Mouse (Mus musculus): ENCODE measurements at regions not wholly inside any gene's neighbourhood (a gene's known extent, or its start where the extent isn't known, plus 50 kb on each side); places are given as distances from the start of the nearest gene placed in this dataset.
"Not testable (repeated sequence)": the region's sequence is repeated elsewhere in the genome, so short reads cannot be mapped to it uniquely, and the experiment has no call there.

GRCm38 (mm10) chr19:35126594-35127051, 204.5 kb downstream of the Kif20b start:
- H3K36me3 ChIP-seq (ENCODE audit: control insufficient read depth, insufficient read depth, low read length), result no peaks in the 10 kb centered on the region
- 58% methylated on average over 12 of the region's 12 CpGs for WGBS
- H3K4me3 ChIP-seq (ENCODE audit: low read depth, low read length), result peak overlapping the region; percentile 47; the same call in 1 of the 2 replicates
- TF ChIP-seq POLR2A (IDR thresholded peaks at IDR 0.05; ENCODE audit: low read depth, low read length), result no peak
- H3K27ac ChIP-seq (ENCODE audit: insufficient read depth, low read depth, low read length), result no peak overlapping the region
- no peaks in the 10 kb centered on the region for H3K27me3 ChIP-seq (ENCODE audit: control insufficient read depth, insufficient read depth, low read length)
- H3K4me1 ChIP-seq (ENCODE audit: control insufficient read depth, insufficient read depth, insufficient read length, low read length), result no peaks in the 10 kb centered on the region

DNA sequence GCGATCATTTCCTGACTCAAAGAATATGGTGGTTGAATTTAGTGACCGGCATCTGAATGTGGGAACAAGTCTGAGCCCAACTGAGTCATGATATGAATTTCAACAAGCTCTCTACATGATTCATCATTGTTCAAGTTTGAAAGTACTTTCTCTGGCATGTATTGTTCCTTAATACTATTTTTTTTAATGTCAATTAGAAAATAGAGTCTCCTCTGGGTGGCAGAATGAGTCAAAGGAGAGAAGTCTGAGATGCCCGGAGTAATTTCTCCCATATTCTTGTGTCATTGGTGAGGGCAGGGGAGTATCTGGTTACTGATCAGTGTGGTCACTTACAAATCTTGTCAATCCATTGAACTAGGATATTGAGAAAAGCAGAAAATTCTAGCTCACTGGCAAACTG, 205.9 kb downstream of the Kif20b start:
- TF ChIP-seq CTCF (IDR thresholded peaks at IDR 0.05; ENCODE audit: extremely low read depth, insufficient read length, insufficient replicate concordance, low read depth, low read length) (no peak), POLR2A (IDR thresholded peaks at IDR 0.05; ENCODE audit: low read depth, low read length) (no peak)
- no peak overlapping the region for H3K27ac ChIP-seq (ENCODE audit: insufficient read depth, low read depth, low read length)
- no peaks in the 10 kb centered on the region for H3K4me1 ChIP-seq (ENCODE audit: control insufficient read depth, insufficient read depth, insufficient read length, low read length)
- H3K36me3 ChIP-seq (ENCODE audit: control insufficient read depth, insufficient read depth, low read length), result no peaks in the 10 kb centered on the region
- H3K27me3 ChIP-seq (ENCODE audit: control insufficient read depth, insufficient read depth, low read length), result no peaks in the 10 kb centered on the region
- WGBS, result 82% methylated on average over 3 of the region's 3 CpGs
- H3K4me3 ChIP-seq (ENCODE audit: low read depth, low read length), result no peak overlapping the region

- no peak overlapping the region for H3K4me3 ChIP-seq (ENCODE audit: low read depth, low read length)
- no peak overlapping the region for H3K27ac ChIP-seq (ENCODE audit: insufficient read depth, low read depth, low read length)
- no peaks in the 10 kb centered on the region for H3K27me3 ChIP-seq (ENCODE audit: control insufficient read depth, insufficient read depth, low read length)
- H3K36me3 ChIP-seq (ENCODE audit: control insufficient read depth, insufficient read depth, low read length), result no peaks in the 10 kb centered on the region
- TF ChIP-seq CTCF (IDR thresholded peaks at IDR 0.05; ENCODE audit: extremely low read depth, insufficient read length, insufficient replicate concordance, low read depth, low read length) (no peak), POLR2A (IDR thresholded peaks at IDR 0.05; ENCODE audit: low read depth, low read length) (no peak)
- H3K4me1 ChIP-seq (ENCODE audit: control insufficient read depth, insufficient read depth, insufficient read length, low read length), result no peaks in the 10 kb centered on the region
Observed at GRCm38 (mm10) chr19:35143131-35143530, 221.0 kb downstream of the Kif20b start.

DNA sequence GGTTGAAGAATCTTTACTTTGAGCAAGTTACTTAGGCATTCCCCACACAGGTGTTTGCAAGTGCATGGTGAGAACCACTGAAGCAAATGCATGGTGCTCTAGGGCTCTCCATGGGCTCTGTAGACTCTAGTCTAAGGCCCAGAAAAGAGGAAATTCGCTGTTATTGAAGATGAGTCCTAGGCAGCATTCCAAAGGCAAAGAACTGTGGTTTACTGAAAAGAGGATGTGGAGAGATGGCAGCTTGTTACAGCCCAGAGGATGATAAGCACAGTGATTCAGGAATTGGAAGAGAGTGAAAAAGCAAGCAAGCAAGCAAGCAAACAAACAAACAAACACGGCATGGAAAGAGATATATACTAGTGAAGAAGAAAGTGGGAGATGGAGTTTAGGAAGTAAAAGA, 221.6 kb downstream of the Kif20b start:
- Histone ChIP-seq H3K4me3 (ENCODE audit: low read depth, low read length) (no peak overlapping the region), H3K27me3 (ENCODE audit: control insufficient read depth, insufficient read depth, low read length) (no peaks in the 10 kb centered on the region), H3K27ac (ENCODE audit: insufficient read depth, low read depth, low read length) (no peak overlapping the region), H3K4me1 (ENCODE audit: control insufficient read depth, insufficient read depth, insufficient read length, low read length) (no peaks in the 10 kb centered on the region), H3K36me3 (ENCODE audit: control insufficient read depth, insufficient read depth, low read length) (no peaks in the 10 kb centered on the region)
- WGBS, result 78% methylated on average over 2 of the region's 2 CpGs
- no peak for TF ChIP-seq POLR2A (IDR thresholded peaks at IDR 0.05; ENCODE audit: low read depth, low read length)
- no peak for TF ChIP-seq CTCF (IDR thresholded peaks at IDR 0.05; ENCODE audit: extremely low read depth, insufficient read length, insufficient replicate concordance, low read depth, low read length)

DNA sequence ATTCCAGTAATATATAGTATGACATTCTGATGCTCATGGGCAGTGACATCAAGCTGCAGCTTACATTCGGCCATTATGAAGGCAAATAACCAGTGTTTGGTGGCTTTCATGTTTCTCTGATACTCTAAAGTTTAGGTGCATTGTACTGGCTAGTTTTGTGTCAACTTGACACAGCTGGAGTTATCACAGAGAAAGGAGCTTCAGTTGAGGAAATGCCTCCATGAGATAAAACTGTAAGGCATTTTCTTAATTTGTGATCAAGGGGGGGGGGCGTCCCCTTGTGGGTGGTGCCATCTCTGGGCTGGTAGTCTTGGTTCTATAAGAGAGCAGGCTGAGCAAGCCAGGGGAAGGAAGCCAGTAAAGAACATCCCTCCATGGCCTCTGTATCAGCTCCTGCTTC, 227.3 kb downstream of the Kif20b start:
- H3K4me1 ChIP-seq (ENCODE audit: control insufficient read depth, insufficient read depth, insufficient read length, low read length); H3K27ac ChIP-seq (ENCODE audit: insufficient read depth, low read depth, low read length); H3K4me3 ChIP-seq (ENCODE audit: low read depth, low read length); H3K27me3 ChIP-seq (ENCODE audit: control insufficient read depth, insufficient read depth, low read length); H3K36me3 ChIP-seq (ENCODE audit: control insufficient read depth, insufficient read depth, low read length): not testable (repeated sequence)
- WGBS, result 77% methylated on average over 2 of the region's 2 CpGs

- peak overlapping the region; percentile 72 for H3K27ac ChIP-seq (ENCODE audit: insufficient read depth, low read depth, low read length)
- 27% methylated on average over 6 of the region's 6 CpGs for WGBS
- no peaks in the 10 kb centered on the region for H3K36me3 ChIP-seq (ENCODE audit: control insufficient read depth, insufficient read depth, low read length)
- no peak for TF ChIP-seq POLR2A (IDR thresholded peaks at IDR 0.05; ENCODE audit: low read depth, low read length)
- TF ChIP-seq CTCF (IDR thresholded peaks at IDR 0.05; ENCODE audit: extremely low read depth, insufficient read length, insufficient replicate concordance, low read depth, low read length), result no peak
- H3K4me1 ChIP-seq (ENCODE audit: control insufficient read depth, insufficient read depth, insufficient read length, low read length), result peaks cover 9% of the 10 kb centered on the region; the same call in 1 of the 2 replicates
- H3K27me3 ChIP-seq (ENCODE audit: control insufficient read depth, insufficient read depth, low read length), result no peaks in the 10 kb centered on the region
- no peak overlapping the region for H3K4me3 ChIP-seq (ENCODE audit: low read depth, low read length)
Observed at GRCm38 (mm10) chr19:35150780-35151725, 228.9 kb downstream of the Kif20b start.

DNA sequence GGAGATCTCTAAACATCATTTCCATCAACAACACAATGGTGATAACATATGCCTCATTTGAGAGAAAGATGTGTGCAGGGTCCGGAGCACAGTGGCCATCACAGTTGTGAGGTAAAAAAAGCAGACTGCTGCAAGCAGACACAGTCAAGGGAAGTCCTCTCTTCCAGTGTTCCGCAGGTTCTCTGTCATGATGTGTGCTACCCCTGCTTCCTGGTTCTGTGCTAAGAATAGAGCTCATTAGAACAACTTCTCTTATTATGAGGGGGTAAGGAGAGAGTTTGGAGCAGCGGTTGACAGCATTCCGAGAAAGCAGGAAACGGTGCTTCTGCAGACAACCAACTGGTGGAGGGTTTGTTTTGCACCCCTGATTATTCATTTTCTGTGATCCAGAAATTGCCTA, 229.7 kb downstream of the Kif20b start:
- Histone ChIP-seq H3K4me3 (ENCODE audit: low read depth, low read length) (no peak overlapping the region), H3K4me1 (ENCODE audit: control insufficient read depth, insufficient read depth, insufficient read length, low read length) (peaks cover 9% of the 10 kb centered on the region; the same call in 1 of the 2 replicates), H3K27ac (ENCODE audit: insufficient read depth, low read depth, low read length) (no peak overlapping the region), H3K27me3 (ENCODE audit: control insufficient read depth, insufficient read depth, low read length) (no peaks in the 10 kb centered on the region), H3K36me3 (ENCODE audit: control insufficient read depth, insufficient read depth, low read length) (no peaks in the 10 kb centered on the region)
- 62% methylated on average over 5 of the region's 5 CpGs for WGBS
- no peak for TF ChIP-seq CTCF (IDR thresholded peaks at IDR 0.05; ENCODE audit: extremely low read depth, insufficient read length, insufficient replicate concordance, low read depth, low read length)
- TF ChIP-seq POLR2A (IDR thresholded peaks at IDR 0.05; ENCODE audit: low read depth, low read length), result no peak
